Comparison of ENCODE assay signal across 22 mouse cellular contexts in genomic region chr4:134348545-134348944, GRCm38 (mm10). TPM values are rescaled to one million over a fixed set of nuclear protein-coding genes. Genes with fewer than 3 reads are reported as not detected.
"Had no signal": no experiment of that assay in that cellular context is flagged by ENCODE, and none has a peak within 500 bp of the region (broad histone marks: within the 10 kb centered on the region; RNA-seq: fewer than 3 reads in every experiment).

No protein-coding gene starts in this region.

- H3K36me3 ChIP-seq: limb, embryonic 10.5 days; limb, embryonic 13.5 days; liver, embryonic 12.5 days; liver, embryonic 15.5 days; midbrain, embryonic 10.5 days; midbrain, embryonic 13.5 days had no signal

- H3K9me3 ChIP-seq: limb, embryonic 10.5 days; limb, embryonic 13.5 days; liver, embryonic 12.5 days; liver, embryonic 15.5 days; megakaryocyte, embryonic 14.5 days; midbrain, embryonic 10.5 days; midbrain, embryonic 13.5 days had no signal

- H3K4me3 ChIP-seq: layer of hippocampus, adult 2 months; limb, embryonic 10.5 days; limb, embryonic 13.5 days; liver, embryonic 12.5 days; liver, embryonic 15.5 days; megakaryocyte, embryonic 14.5 days; midbrain, embryonic 10.5 days; midbrain, embryonic 13.5 days; myocyte had no signal

- DNase-seq: layer of hippocampus, adult 9-11 months; liver; thymus, adult 2 months; thymus, postnatal 14 days; thymus, postnatal 4 days had no signal

- H3K4me2 ChIP-seq: limb, embryonic 13.5 days; liver, embryonic 12.5 days; liver, embryonic 15.5 days; midbrain, embryonic 13.5 days had no signal

- H3K27ac ChIP-seq: kidney, postnatal 0 days; layer of hippocampus, adult 2 months; limb, embryonic 10.5 days; limb, embryonic 13.5 days; liver, embryonic 12.5 days; liver, embryonic 15.5 days; midbrain, embryonic 10.5 days; midbrain, embryonic 13.5 days; stomach, postnatal 0 days had no signal

- ATAC-seq: liver, embryonic 12.5 days; midbrain, embryonic 13.5 days; midbrain, embryonic 16.5 days had no signal

- H3K4me1 ChIP-seq: liver, embryonic 15.5 days had no signal

- H3K9ac ChIP-seq: limb, embryonic 13.5 days; liver, embryonic 12.5 days; liver, embryonic 15.5 days; midbrain, embryonic 13.5 days had no signal

RNA-seq across cellular contexts. Expression of gene Slc30a2, which starts 5.6 kb away (rescaled TPM):
- total RNA-seq: layer of hippocampus, adult 2 months; left cerebral cortex, postnatal 25 days; monocyte, adult 5-6 weeks had no signal
- polyA plus RNA-seq: limb, embryonic 10.5 days; liver, embryonic 12.5 days; neural tube, embryonic 11.5 days; stomach, embryonic 14.5 days had no signal

RNA-seq across cellular contexts. Expression of gene Trim63, which starts 33.6 kb away (rescaled TPM):
- total RNA-seq: layer of hippocampus, adult 2 months; layer of hippocampus, postnatal 25 days; monocyte, adult 5-6 weeks had no signal
- polyA plus RNA-seq: stomach, embryonic 14.5 days had no signal

RNA-seq across cellular contexts. Expression of gene Extl1, which starts 35.1 kb away (rescaled TPM):
- total RNA-seq: monocyte, adult 5-6 weeks had no signal
